Comparison of ENCODE assay signal across 8 mouse cellular contexts in the genomic region with DNA sequence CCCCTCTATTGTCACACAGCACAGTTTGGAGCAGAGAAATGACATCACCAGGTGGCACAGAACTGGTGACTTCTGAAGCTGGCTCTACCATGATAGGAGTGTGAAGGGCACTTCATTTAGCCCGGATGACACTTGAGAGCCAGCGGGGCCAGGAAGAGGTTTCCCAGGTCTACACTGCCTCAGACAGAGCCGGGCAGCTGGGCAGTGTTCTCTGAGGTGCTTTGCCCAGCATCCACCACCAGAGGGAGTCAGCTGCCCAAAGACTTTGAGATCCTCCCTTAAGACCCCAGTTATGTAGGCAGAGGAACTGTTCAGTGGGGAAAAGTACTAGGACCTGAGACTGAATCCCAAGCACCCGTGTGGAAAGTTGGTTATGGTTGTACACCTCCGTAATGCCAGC. TPM values are rescaled to one million over a fixed set of nuclear protein-coding genes. Genes with fewer than 3 reads are reported as not detected.
DNase-seq lines count a peak whose midpoint lies in the region; ATAC-seq and TF ChIP-seq lines count a peak whose summit lies in the region.

No protein-coding gene starts in this region.

- no peak overlapping the region for H3K4me2 ChIP-seq in kidney, postnatal 0 days (ENCODE audit: low read length)

- H3K9ac ChIP-seq in kidney, postnatal 0 days (ENCODE audit: low read depth, low read length): no peak overlapping the region
- no peak overlapping the region for H3K9ac ChIP-seq in liver, adult 2 months (ENCODE audit: low read depth, low read length)

- H3K4me1 ChIP-seq in kidney, postnatal 0 days (replicated peaks; ENCODE audit: insufficient read depth, low read length): no peaks in the 10 kb centered on the region
- H3K4me1 ChIP-seq in liver, adult 2 months (ENCODE audit: control insufficient read depth, insufficient read depth, low read length): peaks cover under 1% of the 10 kb centered on the region; the same call in 1 of the 2 replicates

- ATAC-seq in kidney, postnatal 0 days (replicated peaks; ENCODE audit: low FRiP score, low read depth): 0 out of 2 replicates have a peak, but pooled peaks have one; percentile 59

- no peaks in the 10 kb centered on the region for H3K36me3 ChIP-seq in kidney, postnatal 0 days (ENCODE audit: insufficient read depth, low read length)
- H3K36me3 ChIP-seq in liver, adult 2 months (ENCODE audit: control insufficient read depth, insufficient read depth, low read length): no peaks in the 10 kb centered on the region

- TF ChIP-seq CTCF in kidney, postnatal 0 days (IDR thresholded peaks at IDR 0.05; ENCODE audit: low read depth): peak; percentile 90
- peak; percentile 86 for TF ChIP-seq CTCF in liver, adult 2 months (IDR thresholded peaks at IDR 0.05; ENCODE audit: low read depth, low read length)

- no peak overlapping the region for H3K27ac ChIP-seq in kidney, postnatal 0 days
- no peak overlapping the region for H3K27ac ChIP-seq in liver, adult 2 months (replicated peaks; ENCODE audit: insufficient read depth, low read depth, low read length)

- H3K79me2 ChIP-seq in liver, adult 2 months (ENCODE audit: control insufficient read depth, insufficient read depth, low read length): no peaks in the 10 kb centered on the region

- peak; percentile 27 for DNase-seq in ovary, postnatal 10 days (ENCODE audit: low spot score)
- no peak for DNase-seq in ovary, adult 18-20 months (ENCODE audit: low spot score)
- peak; percentile 63 for DNase-seq in cerebellum, adult 8-10 months
- DNase-seq in frontal cortex, adult 2 months (ENCODE audit: extremely low spot score in 1 of 2, low spot score in 1 of 2): peak; percentile 37 to 84
- peak; percentile 88 for DNase-seq in kidney, postnatal 0 days (ENCODE audit: low spot score)
- peak; percentile 28 for DNase-seq in liver, adult 2 months (ENCODE audit: extremely low read depth, low read depth, low spot score)
- peak; percentile 75 for DNase-seq in neural tube, embryonic 10.5 days (ENCODE audit: extremely low spot score, low spot score)
- peak; percentile 45 for DNase-seq in thymus, postnatal 25 days

- TF ChIP-seq POLR2A in liver, adult 2 months (IDR thresholded peaks at IDR 0.05; ENCODE audit: extremely low read depth, insufficient read depth, low read length): no peak

- H3K27me3 ChIP-seq in kidney, postnatal 0 days (ENCODE audit: insufficient read depth, low read length): no peaks in the 10 kb centered on the region
- no peaks in the 10 kb centered on the region for H3K27me3 ChIP-seq in liver, adult 2 months (ENCODE audit: control insufficient read depth, insufficient read depth, low read length)

- WGBS in kidney, postnatal 0 days: 11% methylated on average over 5 of the region's 5 CpGs
- 20% methylated on average over 5 of the region's 5 CpGs for WGBS in liver, adult 2 months

- no peak overlapping the region for H3K4me3 ChIP-seq in kidney, postnatal 0 days (replicated peaks; ENCODE audit: low read depth, low read length)
- H3K4me3 ChIP-seq in liver, adult 2 months (ENCODE audit: insufficient read depth, low read depth, low read length): no peak overlapping the region

- no peaks in the 10 kb centered on the region for H3K9me3 ChIP-seq in kidney, postnatal 0 days (replicated peaks; ENCODE audit: low read length)

RNA-seq across cellular contexts. Expression of gene Mmd2, which starts 27.1 kb away (rescaled TPM):
- polyA plus RNA-seq in frontal cortex, adult 2 months (2012; rRNA removed): 108 and 118 TPM in 2 replicates
- 0.59 and 0.64 TPM in 2 replicates for polyA plus RNA-seq in kidney, postnatal 0 days (2015; fragmentation: Nextera tagmentation; extraction: Ambion mirVana)
- total RNA-seq in liver, adult 2 months (2014; rRNA removed): 9.8 and 37.1 TPM in 2 replicates
- polyA plus RNA-seq in liver, adult 2 months (2012; rRNA removed): 13.1 and 27.6 TPM in 2 replicates

RNA-seq across cellular contexts. Expression of gene Radil, which starts 30.6 kb away (rescaled TPM):
- polyA plus RNA-seq in frontal cortex, adult 2 months (2012; rRNA removed): 17.3 and 20.1 TPM in 2 replicates
- 0.61 and 1.2 TPM in 2 replicates for polyA plus RNA-seq in kidney, postnatal 0 days (2015; fragmentation: Nextera tagmentation; extraction: Ambion mirVana)
- total RNA-seq in liver, adult 2 months (2014; rRNA removed): not detected in 2 replicates
- 0.02 TPM in 1 of 2 replicates, not detected in the other for polyA plus RNA-seq in liver, adult 2 months (2012; rRNA removed)

RNA-seq across cellular contexts. Expression of gene Wipi2, which starts 46.0 kb away (rescaled TPM):
- 64.4 and 74.2 TPM in 2 replicates for polyA plus RNA-seq in frontal cortex, adult 2 months (2012; rRNA removed)
- 41.8 and 46.2 TPM in 2 replicates for polyA plus RNA-seq in kidney, postnatal 0 days (2015; fragmentation: Nextera tagmentation; extraction: Ambion mirVana)
- 43.9 and 46.5 TPM in 2 replicates for total RNA-seq in liver, adult 2 months (2014; rRNA removed)
- 35.9 and 39.2 TPM in 2 replicates for polyA plus RNA-seq in liver, adult 2 months (2012; rRNA removed)

RNA-seq across cellular contexts. Expression of gene Papolb, which starts 51.6 kb away (rescaled TPM):
- polyA plus RNA-seq in frontal cortex, adult 2 months (2012; rRNA removed): 0.36 and 0.42 TPM in 2 replicates
- polyA plus RNA-seq in kidney, postnatal 0 days (2015; fragmentation: Nextera tagmentation; extraction: Ambion mirVana): 0.04 and 0.14 TPM in 2 replicates
- not detected in 2 replicates for total RNA-seq in liver, adult 2 months (2014; rRNA removed)
- not detected in 2 replicates for polyA plus RNA-seq in liver, adult 2 months (2012; rRNA removed)
